Mouse (Mus musculus) frontal cortex, adult 2 months (tissue): ENCODE data around the gene Fxyd2. TPM values are rescaled to one million over a fixed set of nuclear protein-coding genes. Genes with fewer than 3 reads are reported as not detected.

Experiments
- polyA plus RNA-seq: library from polyadenylated mRNA; depleted of rRNA; stranded (reverse); fragments of >200 nt; gene quantifications from 2 replicates; pipeline ENCODE4 v1.2.3, GENCODE M21; 2012; rRNA removed

Gene Fxyd2
- polyA plus RNA-seq, 1 experiment, result 14.7 TPM

Other genes with a start within 250 kb of the Fxyd2 start
- 2.8 and 3.1 TPM in 2 replicates for gene BC049352, start 217.7 kb upstream of the Fxyd2 start, polyA plus RNA-seq
- gene Tmprss4, start 195.6 kb upstream of the Fxyd2 start, polyA plus RNA-seq, result 0.08 and 0.18 TPM in 2 replicates
- gene Il10ra, start 130.5 kb upstream of the Fxyd2 start, polyA plus RNA-seq, result 3.1 and 4.0 TPM in 2 replicates
- not detected in 2 replicates for gene Tmprss13, start 80.6 kb upstream of the Fxyd2 start, polyA plus RNA-seq
- gene Fxyd6, start 29.5 kb upstream of the Fxyd2 start, polyA plus RNA-seq, result 129 and 152 TPM in 2 replicates
- 53.8 and 54.8 TPM in 2 replicates for gene Dscaml1, start 27.0 kb downstream of the Fxyd2 start, polyA plus RNA-seq